Mouse (Mus musculus) mature B cell (primary cell): ENCODE measurements around the gene Rnf144b.

Experiments
- in situ Hi-C: fragments of 300-500 bp; cut with MboI; formaldehyde crosslinking; loops from 2 replicates; pipeline ENCODE4 v1.14.3; 2019

The Rnf144b gene

GRCm38 (mm10) chr13:47180776-47181175, 58.3 kb downstream of the Rnf144b start:
- in situ Hi-C loops, result no loop called here

GRCm38 (mm10) chr13:47182366-47182765, 59.9 kb downstream of the Rnf144b start:
- in situ Hi-C loops, result no loop called here

GRCm38 (mm10) chr13:47183033-47183730, 60.7 kb downstream of the Rnf144b start:
- in situ Hi-C loops, result no loop called here

GRCm38 (mm10) chr13:47183771-47184170, 61.3 kb downstream of the Rnf144b start:
- in situ Hi-C loops, result no loop called here

- in situ Hi-C loops, result no loop called here
These were observed 65.4 kb downstream of the Rnf144b start for GRCm38 (mm10) chr13:47187836-47188235.

- in situ Hi-C loops, result no loop called here
These were observed 67.5 kb downstream of the Rnf144b start for GRCm38 (mm10) chr13:47189971-47190370.

- in situ Hi-C loops, result no loop called here
These were observed 69.7 kb downstream of the Rnf144b start for GRCm38 (mm10) chr13:47192200-47192599.

- in situ Hi-C loops, result no loop called here
These were observed 70.3 kb downstream of the Rnf144b start for GRCm38 (mm10) chr13:47192771-47193170.

GRCm38 (mm10) chr13:47193326-47194153, 71.1 kb downstream of the Rnf144b start:
- in situ Hi-C loops, result no loop called here

- in situ Hi-C loops, result no loop called here
These were observed 72.2 kb downstream of the Rnf144b start for GRCm38 (mm10) chr13:47194695-47195094.

- in situ Hi-C loops, result no loop called here
These were observed 73.0 kb downstream of the Rnf144b start for GRCm38 (mm10) chr13:47195491-47195890.

GRCm38 (mm10) chr13:47200011-47200670, 77.7 kb downstream of the Rnf144b start:
- in situ Hi-C loops, result no loop called here

- in situ Hi-C loops, result no loop called here
These were observed 79.6 kb downstream of the Rnf144b start for GRCm38 (mm10) chr13:47201962-47202624.

- in situ Hi-C loops, result no loop called here
These were observed 88.0 kb downstream of the Rnf144b start for GRCm38 (mm10) chr13:47210496-47210895.

- in situ Hi-C loops, result no loop called here
These were observed 88.5 kb downstream of the Rnf144b start for GRCm38 (mm10) chr13:47210992-47211391.

- in situ Hi-C loops, result no loop called here
These were observed 89.1 kb downstream of the Rnf144b start for GRCm38 (mm10) chr13:47211581-47211980.

- in situ Hi-C loops, result no loop called here
These were observed 91.4 kb downstream of the Rnf144b start for GRCm38 (mm10) chr13:47213817-47214216.

- in situ Hi-C loops, result no loop called here
These were observed 92.4 kb downstream of the Rnf144b start for GRCm38 (mm10) chr13:47214895-47215294.

- in situ Hi-C loops, result no loop called here
These were observed 93.5 kb downstream of the Rnf144b start for GRCm38 (mm10) chr13:47215815-47216585.

- in situ Hi-C loops, result no loop called here
These were observed 94.7 kb downstream of the Rnf144b start for GRCm38 (mm10) chr13:47217107-47217571.

- in situ Hi-C loops, result no loop called here
These were observed 95.9 kb downstream of the Rnf144b start for GRCm38 (mm10) chr13:47218351-47218750.
